ENCODE assay signal across 8 mouse cellular contexts in genomic region chr12:86887381-86888129, GRCm38 (mm10). TPM values are rescaled to one million over a fixed set of nuclear protein-coding genes. Genes with fewer than 3 reads are reported as not detected.
DNase-seq lines count a peak whose midpoint lies in the region; ATAC-seq and TF ChIP-seq lines count a peak whose summit lies in the region.

No protein-coding gene starts in this region.

- DNase-seq in lung, embryonic 14.5 days, result no peak
- no peak for DNase-seq in lung, postnatal 14 days
- no peak for DNase-seq in embryonic facial prominence, embryonic 11.5 days (ENCODE audit: low spot score)
- DNase-seq in urinary bladder, postnatal 36 days (ENCODE audit: low spot score in 2 of 2), result no peak
- no peak for DNase-seq in right cerebral cortex, postnatal 25 days
- DNase-seq in cerebellum, adult 8-10 months, result no peak

- peak overlapping the region; percentile 71 for H3K4me2 ChIP-seq in lung, embryonic 14.5 days
- H3K4me2 ChIP-seq in embryonic facial prominence, embryonic 11.5 days (ENCODE audit: low read depth, low read length), result peak overlapping the region; percentile 60
- peak overlapping the region; percentile 72 for H3K4me2 ChIP-seq in intestine, postnatal 0 days (replicated peaks; ENCODE audit: low read depth)
- H3K4me2 ChIP-seq in neural tube, embryonic 15.5 days, result peak overlapping the region; percentile 60

- TF ChIP-seq CTCF in lung, embryonic 14.5 days (IDR thresholded peaks at IDR 0.05; ENCODE audit: low read depth), result no peak
- no peak for TF ChIP-seq CTCF in intestine, postnatal 0 days (IDR thresholded peaks at IDR 0.05; ENCODE audit: low read depth)

- H3K27me3 ChIP-seq in lung, embryonic 14.5 days (ENCODE audit: insufficient read depth, low read length), result 0 out of 2 replicates have a peak, but pooled peaks cover 3% of the 10 kb centered on the region
- no peaks in the 10 kb centered on the region for H3K27me3 ChIP-seq in embryonic facial prominence, embryonic 11.5 days (ENCODE audit: control insufficient read depth, insufficient read depth, low read length)
- H3K27me3 ChIP-seq in intestine, postnatal 0 days (replicated peaks; ENCODE audit: control insufficient read depth, insufficient read depth, low read length), result peaks cover 7% of the 10 kb centered on the region
- no peaks in the 10 kb centered on the region for H3K27me3 ChIP-seq in neural tube, embryonic 15.5 days (replicated peaks)

- H3K9me3 ChIP-seq in lung, embryonic 14.5 days (ENCODE audit: low read depth, low read length), result no peaks in the 10 kb centered on the region
- no peaks in the 10 kb centered on the region for H3K9me3 ChIP-seq in embryonic facial prominence, embryonic 11.5 days (replicated peaks; ENCODE audit: control insufficient read depth, low read length)
- H3K9me3 ChIP-seq in intestine, postnatal 0 days (ENCODE audit: control insufficient read depth), result no peaks in the 10 kb centered on the region
- no peaks in the 10 kb centered on the region for H3K9me3 ChIP-seq in neural tube, embryonic 15.5 days (replicated peaks)

- H3K4me1 ChIP-seq in lung, embryonic 14.5 days (ENCODE audit: insufficient read depth), result peaks cover 58% of the 10 kb centered on the region
- H3K4me1 ChIP-seq in embryonic facial prominence, embryonic 11.5 days (ENCODE audit: control insufficient read depth, insufficient read depth, low read length), result peaks cover 12% of the 10 kb centered on the region
- H3K4me1 ChIP-seq in intestine, postnatal 0 days (replicated peaks; ENCODE audit: control insufficient read depth, insufficient read depth, low read length), result peaks cover 15% of the 10 kb centered on the region
- peaks cover 71% of the 10 kb centered on the region for H3K4me1 ChIP-seq in neural tube, embryonic 15.5 days

- no peaks in the 10 kb centered on the region for H3K36me3 ChIP-seq in lung, embryonic 14.5 days (ENCODE audit: insufficient read depth)
- H3K36me3 ChIP-seq in embryonic facial prominence, embryonic 11.5 days (replicated peaks; ENCODE audit: control insufficient read depth, insufficient read depth, low read depth, low read length), result no peaks in the 10 kb centered on the region
- H3K36me3 ChIP-seq in intestine, postnatal 0 days (ENCODE audit: control insufficient read depth, insufficient read depth), result no peaks in the 10 kb centered on the region
- H3K36me3 ChIP-seq in neural tube, embryonic 15.5 days, result no peaks in the 10 kb centered on the region

- peak overlapping the region; percentile 25 for H3K4me3 ChIP-seq in lung, embryonic 14.5 days (ENCODE audit: low read depth, low read length)
- peak overlapping the region; percentile 21; the same call in 1 of the 2 replicates for H3K4me3 ChIP-seq in embryonic facial prominence, embryonic 11.5 days (ENCODE audit: low read depth, low read length)
- H3K4me3 ChIP-seq in intestine, postnatal 0 days (ENCODE audit: low read depth, low read length), result peak overlapping the region; percentile 32
- 0 out of 2 replicates have a peak overlapping the region, but pooled peaks have one; percentile 27 for H3K4me3 ChIP-seq in neural tube, embryonic 15.5 days (replicated peaks)

- no peak for ATAC-seq in lung, embryonic 14.5 days (ENCODE audit: insufficient read depth)
- ATAC-seq in embryonic facial prominence, embryonic 11.5 days (replicated peaks; ENCODE audit: insufficient number of reproducible peaks, low FRiP score, low TSS enrichment, low read depth), result no peak
- no peak for ATAC-seq in intestine, postnatal 0 days
- ATAC-seq in neural tube, embryonic 15.5 days (ENCODE audit: low FRiP score), result no peak

- H3K9ac ChIP-seq in lung, embryonic 14.5 days, result peak overlapping the region; percentile 57; the same call in 1 of the 2 replicates
- peak overlapping the region; percentile 60 for H3K9ac ChIP-seq in embryonic facial prominence, embryonic 11.5 days (replicated peaks; ENCODE audit: low read length)
- no peak overlapping the region for H3K9ac ChIP-seq in intestine, postnatal 0 days (ENCODE audit: low read depth, low read length)
- peak overlapping the region; percentile 49 for H3K9ac ChIP-seq in neural tube, embryonic 15.5 days (replicated peaks)

- H3K27ac ChIP-seq in lung, embryonic 14.5 days (ENCODE audit: low read depth), result peak overlapping the region; percentile 99
- peak overlapping the region; percentile 89 for H3K27ac ChIP-seq in embryonic facial prominence, embryonic 11.5 days (replicated peaks; ENCODE audit: low read depth, low read length)
- peak overlapping the region; percentile 89 for H3K27ac ChIP-seq in intestine, postnatal 0 days (ENCODE audit: low read depth, low read length)
- peak overlapping the region; percentile 81 for H3K27ac ChIP-seq in neural tube, embryonic 15.5 days (replicated peaks)

- WGBS in lung, embryonic 14.5 days, result 40% methylated on average over 14 of the region's 14 CpGs
- WGBS in embryonic facial prominence, embryonic 11.5 days, result 36% methylated on average over 14 of the region's 14 CpGs
- WGBS in intestine, postnatal 0 days, result 49% methylated on average over 14 of the region's 14 CpGs
- 42% methylated on average over 14 of the region's 14 CpGs for WGBS in neural tube, embryonic 15.5 days

RNA-seq across cellular contexts. Expression of gene Irf2bpl, which starts 3.0 kb away (rescaled TPM):
- 44.6 and 44.8 TPM in 2 replicates for polyA plus RNA-seq in lung, embryonic 14.5 days (2014; fragmentation: Nextera tagmentation; extraction: Ambion mirVana)
- polyA plus RNA-seq in embryonic facial prominence, embryonic 11.5 days (2014; fragmentation: Nextera tagmentation; extraction: Ambion mirVana), result 15.5 and 16.4 TPM in 2 replicates
- 10.0 and 10.7 TPM in 2 replicates for polyA plus RNA-seq in intestine, postnatal 0 days (2015; fragmentation: Nextera tagmentation; extraction: Ambion mirVana)
- 53.3 and 69.9 TPM in 2 replicates for polyA plus RNA-seq in neural tube, embryonic 15.5 days (2015; fragmentation: Nextera tagmentation; extraction: Ambion mirVana)

RNA-seq across cellular contexts. Expression of gene Cipc, which starts 59.3 kb away (rescaled TPM):
- 22.4 and 24.3 TPM in 2 replicates for polyA plus RNA-seq in lung, embryonic 14.5 days (2014; fragmentation: Nextera tagmentation; extraction: Ambion mirVana)
- 30.8 and 33.5 TPM in 2 replicates for polyA plus RNA-seq in embryonic facial prominence, embryonic 11.5 days (2014; fragmentation: Nextera tagmentation; extraction: Ambion mirVana)
- 3.2 and 3.8 TPM in 2 replicates for polyA plus RNA-seq in intestine, postnatal 0 days (2015; fragmentation: Nextera tagmentation; extraction: Ambion mirVana)
- 37.2 and 40.8 TPM in 2 replicates for polyA plus RNA-seq in neural tube, embryonic 15.5 days (2015; fragmentation: Nextera tagmentation; extraction: Ambion mirVana)
